Mouse (Mus musculus): ENCODE data around the gene Tnfsf13b.

Gene Tnfsf13b

DNA sequence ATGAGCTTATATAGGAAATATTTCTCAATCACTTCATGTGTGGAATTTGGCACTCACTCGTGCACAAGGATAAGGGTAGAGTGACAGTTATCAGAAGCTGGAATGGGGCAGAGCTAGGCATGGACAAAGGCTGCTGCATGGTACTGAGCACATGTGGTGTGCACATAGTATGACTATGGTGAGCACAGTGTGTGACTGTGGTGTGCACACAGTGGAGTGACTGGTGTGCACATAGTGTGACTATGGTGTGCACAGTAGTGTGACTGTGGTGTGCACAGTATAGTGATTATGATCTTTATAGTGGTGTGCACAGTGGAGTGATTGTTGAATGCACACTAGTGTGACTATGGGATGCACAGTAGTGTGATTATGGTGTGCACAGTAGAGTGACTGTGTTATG is 39.5 kb downstream of the Tnfsf13b start:
- no peak for DNase-seq (ENCODE audit: low spot score)

DNA sequence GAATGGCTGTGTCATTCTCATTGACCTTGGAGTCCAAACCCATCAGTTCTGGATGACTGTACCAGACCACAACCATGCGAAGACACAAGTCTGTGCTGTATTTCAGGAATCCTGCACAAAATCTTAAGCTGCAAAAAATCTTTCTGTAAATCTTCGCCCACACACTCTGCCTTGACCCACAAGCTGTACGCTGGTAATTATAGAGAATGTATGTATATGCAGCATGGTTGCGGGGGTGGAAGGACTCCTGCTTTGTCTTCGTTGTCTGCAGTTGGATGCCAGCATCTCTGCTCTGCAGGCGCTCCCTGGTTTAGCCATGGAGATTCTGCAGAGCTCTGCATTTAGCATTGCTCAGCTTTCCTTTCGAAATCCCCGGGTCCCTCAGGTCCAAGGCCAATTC is 42.9 kb downstream of the Tnfsf13b start:
- no peak for DNase-seq (ENCODE audit: low spot score)

DNA sequence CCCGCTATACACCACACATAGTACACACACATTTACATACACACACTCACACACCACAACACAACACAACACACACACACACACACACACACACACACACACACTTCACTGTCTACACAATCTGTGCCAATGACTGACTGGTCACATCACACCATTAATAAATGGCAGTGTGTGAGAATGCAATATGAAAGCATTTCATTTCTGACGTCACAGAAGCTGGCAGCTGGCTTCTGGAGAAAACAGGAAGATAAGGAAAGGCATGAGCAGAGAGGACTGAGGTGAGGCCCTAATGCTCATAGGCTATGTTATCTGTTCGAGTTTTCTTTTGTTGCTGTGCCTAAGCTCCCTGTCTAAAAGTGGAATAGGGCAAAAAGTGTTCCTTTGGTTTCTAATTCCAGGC is 45.3 kb downstream of the Tnfsf13b start:
- DNase-seq (ENCODE audit: low spot score), result no peak

DNA sequence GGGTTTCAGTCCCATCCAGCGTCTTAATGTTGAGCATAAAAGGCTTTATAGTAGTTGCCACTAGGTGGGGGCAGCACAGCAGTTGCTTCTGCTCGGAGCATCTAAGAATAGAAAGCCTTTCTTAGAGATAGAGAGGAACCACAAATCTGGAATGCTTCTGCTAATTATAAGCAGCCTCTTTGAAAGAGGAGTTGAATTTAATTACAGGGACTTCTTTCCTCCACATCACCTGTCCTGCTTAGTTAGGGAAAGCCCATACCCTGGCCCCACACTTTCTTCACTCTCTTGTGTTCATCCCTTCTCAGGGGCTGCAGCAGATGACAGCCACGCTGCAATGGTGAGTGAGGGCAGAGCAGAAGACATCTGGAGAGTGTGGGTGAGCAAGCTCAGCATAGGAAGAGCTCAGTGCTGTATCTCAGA is 47.3 kb downstream of the Tnfsf13b start:
- no peak for DNase-seq (ENCODE audit: low spot score)

DNA sequence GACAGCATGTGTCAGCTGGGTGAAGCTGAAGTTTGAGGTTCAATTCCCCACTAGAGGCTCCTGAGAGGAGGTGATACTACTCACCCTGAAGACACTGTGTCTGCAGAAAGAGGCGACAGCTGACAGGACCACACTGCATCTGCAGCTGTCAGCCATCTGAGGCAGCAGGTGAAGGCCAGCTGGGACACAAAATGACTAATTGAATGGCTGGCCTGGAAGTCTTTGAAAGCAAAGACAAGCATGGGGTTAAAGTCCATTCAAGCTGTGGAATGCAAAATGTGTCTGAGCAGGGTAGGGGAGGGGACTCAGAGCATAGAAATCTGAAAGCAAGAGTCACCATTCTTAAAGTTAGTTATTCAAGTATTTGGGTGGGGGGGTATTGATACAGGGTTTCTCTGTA is 54.7 kb downstream of the Tnfsf13b start:
- DNase-seq (ENCODE audit: low spot score), result no peak

DNA sequence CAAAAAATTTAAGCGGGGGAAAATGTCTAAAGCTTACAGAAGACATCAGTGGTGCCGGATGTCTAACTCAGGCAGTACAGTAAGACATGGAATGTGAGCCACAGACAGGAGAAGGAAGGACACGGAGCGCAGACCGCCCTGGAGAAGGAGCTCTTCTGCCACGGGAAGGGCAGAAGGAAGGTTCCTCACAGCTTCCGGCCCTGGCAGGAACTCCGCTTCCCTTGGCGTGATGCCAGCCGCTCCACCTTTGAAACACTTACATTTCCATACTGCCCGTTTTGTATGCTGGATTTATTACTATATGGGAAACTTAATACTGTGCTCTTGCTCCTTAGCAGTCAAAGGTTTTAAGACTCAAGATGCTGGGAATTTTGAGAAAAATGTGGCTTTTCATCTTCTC is 60.6 kb downstream of the Tnfsf13b start:
- DNase-seq (ENCODE audit: low spot score), result no peak

DNA sequence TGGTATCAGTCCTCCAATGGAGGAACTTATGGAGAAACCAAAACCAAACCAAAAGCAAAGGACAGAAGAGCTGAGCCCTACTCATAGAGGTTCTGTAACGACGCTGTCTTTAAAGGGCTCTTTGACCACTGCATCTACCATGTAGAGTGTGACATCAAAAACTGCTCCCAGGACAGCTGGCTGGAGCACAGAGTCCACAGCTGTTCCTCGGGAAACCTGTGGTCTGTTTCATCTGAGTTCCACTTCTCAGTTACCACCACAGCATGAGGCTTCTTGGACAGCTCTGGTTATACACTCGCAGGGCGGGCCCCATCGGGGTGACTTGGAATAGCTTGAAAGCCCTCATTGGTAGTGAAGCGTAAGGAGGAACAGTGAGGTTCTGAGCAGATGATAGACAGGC is 61.5 kb downstream of the Tnfsf13b start:
- DNase-seq (ENCODE audit: low spot score), result no peak

DNA sequence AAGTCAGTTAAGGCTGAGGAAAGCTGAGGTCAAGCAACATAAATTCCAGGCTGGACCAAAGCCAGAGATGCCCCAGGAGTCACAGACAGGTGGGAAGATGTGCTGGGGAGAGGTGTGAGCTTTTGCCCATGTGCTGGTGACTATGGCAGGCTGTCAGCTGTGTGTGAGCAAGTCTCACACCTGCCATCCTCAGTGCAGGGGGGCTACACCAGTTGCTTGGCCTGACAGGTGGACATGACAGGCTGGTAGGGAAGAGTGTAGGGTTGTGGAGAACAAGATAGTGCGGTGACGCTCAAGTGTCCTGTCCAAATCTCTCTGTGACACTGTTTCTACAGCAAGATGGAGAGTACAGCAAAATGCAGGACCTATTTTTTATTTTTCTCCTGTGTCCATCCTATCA is 66.1 kb downstream of the Tnfsf13b start:
- no peak for DNase-seq (ENCODE audit: low spot score)

Measured in testis, postnatal 14 days (tissue).